Mouse (Mus musculus): ENCODE data around the gene Pepd.
"Not testable (repeated sequence)": the region's sequence is repeated elsewhere in the genome, so short reads cannot be mapped to it uniquely, and the experiment has no call there.

Pepd gene

DNA sequence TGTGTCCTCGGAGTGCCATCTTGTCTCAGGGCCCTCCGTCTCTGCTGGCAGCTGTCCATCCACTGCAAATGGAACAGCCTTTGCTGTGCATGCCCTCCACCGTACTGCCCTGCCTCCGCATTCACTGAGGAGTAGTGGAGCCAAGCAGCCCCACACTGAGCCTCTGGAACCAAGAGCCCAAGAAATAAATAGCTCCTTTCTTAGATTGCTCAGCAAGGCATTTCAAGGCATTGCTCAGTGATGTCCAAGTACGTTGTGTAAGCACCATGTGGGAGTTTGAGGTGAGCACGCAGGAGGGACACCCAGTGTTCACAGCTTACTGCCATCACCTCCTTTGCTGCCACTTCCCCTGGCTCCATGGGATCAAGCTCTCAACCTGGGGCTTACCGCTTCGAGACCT, 20.5 kb downstream of the Pepd start:
- no peak for DNase-seq (ENCODE audit: low spot score)

GRCm38 (mm10) chr7:34933142-34933541, 21.0 kb downstream of the Pepd start:
- DNase-seq (ENCODE audit: low spot score): no peak

GRCm38 (mm10) chr7:34936347-34936746, 24.2 kb downstream of the Pepd start:
- DNase-seq (ENCODE audit: low spot score): no peak

GRCm38 (mm10) chr7:34938636-34939261, 26.6 kb downstream of the Pepd start:
- no peak for DNase-seq (ENCODE audit: low spot score)

GRCm38 (mm10) chr7:34939262-34939951, 27.2 kb downstream of the Pepd start:
- no peak for DNase-seq (ENCODE audit: low spot score)

GRCm38 (mm10) chr7:34939952-34940312, 27.8 kb downstream of the Pepd start:
- DNase-seq (ENCODE audit: low spot score): no peak

GRCm38 (mm10) chr7:34943581-34944123, 31.5 kb downstream of the Pepd start:
- DNase-seq (ENCODE audit: low spot score): no peak

GRCm38 (mm10) chr7:34946269-34946925, 34.2 kb downstream of the Pepd start:
- no peak for DNase-seq (ENCODE audit: low spot score)

GRCm38 (mm10) chr7:34954548-34954947, 42.4 kb downstream of the Pepd start:
- no peak for DNase-seq (ENCODE audit: low spot score)

DNA sequence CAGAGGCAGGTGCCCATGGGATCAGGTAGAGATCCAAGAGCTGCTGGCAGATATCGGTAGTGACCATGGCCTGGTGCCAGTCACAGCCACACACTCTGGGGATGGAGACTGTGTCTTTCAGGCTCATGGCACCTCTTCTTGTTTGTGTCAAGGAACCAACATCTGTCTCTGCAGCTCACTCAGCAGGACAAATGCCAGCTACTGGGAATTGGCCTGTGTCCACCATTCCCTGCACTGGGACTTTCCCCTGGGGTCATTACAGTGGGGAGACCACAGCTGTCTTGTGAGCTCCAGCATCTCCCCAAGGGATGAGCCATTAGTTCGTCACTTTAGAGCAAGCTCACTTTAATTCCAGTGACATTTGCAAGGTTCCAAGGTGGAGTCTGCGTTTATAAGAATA, 43.1 kb downstream of the Pepd start:
- DNase-seq (ENCODE audit: low spot score): no peak

- DNase-seq (ENCODE audit: low spot score): no peak
Observed at GRCm38 (mm10) chr7:34957138-34957537, 45.0 kb downstream of the Pepd start.

DNA sequence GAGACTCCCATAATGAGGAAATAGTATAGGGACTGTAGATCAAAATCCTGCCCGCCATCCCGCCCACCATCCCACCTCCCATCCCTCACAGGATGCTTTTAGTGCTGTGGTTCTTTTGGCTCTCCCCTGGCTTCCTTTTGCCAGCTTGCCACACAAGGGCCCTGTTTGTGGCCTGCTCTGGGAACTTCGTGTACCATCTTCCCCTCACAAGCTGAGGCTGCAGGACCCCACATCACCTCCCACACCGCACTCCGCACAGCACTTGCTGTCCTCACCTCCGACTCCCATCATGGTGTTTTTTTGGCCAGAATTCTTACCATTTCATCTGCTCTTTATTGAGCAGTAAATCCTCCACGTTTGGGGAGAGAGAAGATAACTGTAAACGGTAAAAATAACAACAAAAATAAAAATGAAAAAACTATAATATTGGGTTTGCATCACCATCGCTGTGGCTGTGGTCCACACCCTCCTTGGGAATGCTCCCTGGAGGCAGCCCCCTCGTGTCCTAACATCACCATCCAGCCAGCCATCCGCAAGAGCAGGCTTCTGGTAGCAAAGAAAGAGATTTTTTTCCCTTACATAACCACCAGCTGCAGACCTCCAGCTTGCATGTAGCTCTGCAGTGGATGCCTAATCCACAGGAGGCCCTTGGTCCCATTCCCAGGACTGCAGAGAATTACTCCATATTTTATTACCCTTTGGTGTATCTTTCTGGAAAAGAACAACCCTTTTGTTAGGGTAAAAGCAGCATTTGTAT, 51.9 kb downstream of the Pepd start:
- no peak for DNase-seq (ENCODE audit: low spot score)

GRCm38 (mm10) chr7:34967362-34967761, 55.2 kb downstream of the Pepd start:
- no peak for DNase-seq (ENCODE audit: low spot score)

GRCm38 (mm10) chr7:34968749-34969433, 56.7 kb downstream of the Pepd start:
- no peak for DNase-seq (ENCODE audit: low spot score)

DNA sequence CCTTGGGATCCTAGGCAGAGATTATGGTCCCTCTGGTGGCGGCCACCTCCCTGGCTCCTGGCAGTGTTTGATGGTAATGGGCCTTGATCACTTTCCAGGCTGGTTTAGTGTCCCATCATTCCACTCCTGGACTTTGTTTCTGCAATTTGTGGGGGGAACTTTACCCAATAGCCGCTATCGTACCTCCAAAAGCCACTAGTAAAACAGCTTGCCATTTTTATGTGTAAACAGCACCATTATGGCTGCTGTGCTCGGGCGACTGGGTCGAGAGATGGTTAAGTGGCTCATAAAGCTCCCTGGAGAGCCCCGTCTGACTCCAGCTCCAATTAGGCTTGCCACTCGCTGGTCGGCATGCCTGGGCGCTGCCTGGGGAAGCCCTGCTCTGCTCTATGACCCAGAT, 59.6 kb downstream of the Pepd start:
- no peak for DNase-seq (ENCODE audit: low spot score)

DNA sequence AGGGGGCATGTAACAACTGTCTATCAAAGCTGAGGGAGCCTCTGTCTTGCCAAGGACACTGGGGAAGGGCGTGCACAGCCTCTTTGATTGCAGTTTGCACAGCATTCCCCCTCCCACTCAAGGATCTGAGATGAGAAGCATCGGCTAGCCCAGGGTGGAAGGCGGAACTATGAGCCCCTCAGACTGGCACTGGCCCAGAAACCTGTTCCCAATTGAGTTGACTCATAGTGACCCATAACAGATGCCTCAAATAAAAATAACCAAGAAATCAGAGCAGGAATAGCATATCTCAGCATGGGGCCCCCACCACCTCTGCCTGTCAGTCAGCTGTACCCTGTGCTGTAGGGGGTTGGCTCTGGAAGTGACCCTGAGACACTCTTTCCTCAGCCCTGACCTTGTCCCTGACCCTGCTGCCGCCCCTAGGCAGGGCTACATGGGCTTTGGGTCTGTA, 60.8 kb downstream of the Pepd start:
- DNase-seq (ENCODE audit: low spot score): no peak

GRCm38 (mm10) chr7:34973877-34974276, 61.7 kb downstream of the Pepd start:
- DNase-seq (ENCODE audit: low spot score): no peak

DNA sequence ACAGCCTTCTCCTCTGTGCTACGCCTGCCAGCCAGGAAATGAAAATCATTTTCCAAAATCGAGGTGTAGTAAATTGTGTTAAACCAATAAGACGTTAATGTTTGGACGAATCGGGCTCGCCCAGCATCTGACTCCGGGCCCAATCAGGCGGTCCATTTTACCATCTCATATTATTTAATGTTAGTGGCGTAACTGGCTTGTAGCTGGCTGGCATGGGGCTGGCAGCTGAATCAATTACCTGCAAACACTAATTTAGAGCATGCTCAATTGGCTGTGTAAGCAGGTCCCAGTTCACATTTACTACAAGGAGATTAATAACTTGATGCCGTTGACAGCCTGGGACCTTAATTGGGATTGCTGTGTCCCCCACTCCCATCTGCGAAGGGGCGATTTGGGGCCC, 63.7 kb downstream of the Pepd start:
- DNase-seq (ENCODE audit: low spot score): no peak

- no peak for DNase-seq (ENCODE audit: low spot score)
Observed at GRCm38 (mm10) chr7:34977403-34977802, 65.2 kb downstream of the Pepd start.

DNA sequence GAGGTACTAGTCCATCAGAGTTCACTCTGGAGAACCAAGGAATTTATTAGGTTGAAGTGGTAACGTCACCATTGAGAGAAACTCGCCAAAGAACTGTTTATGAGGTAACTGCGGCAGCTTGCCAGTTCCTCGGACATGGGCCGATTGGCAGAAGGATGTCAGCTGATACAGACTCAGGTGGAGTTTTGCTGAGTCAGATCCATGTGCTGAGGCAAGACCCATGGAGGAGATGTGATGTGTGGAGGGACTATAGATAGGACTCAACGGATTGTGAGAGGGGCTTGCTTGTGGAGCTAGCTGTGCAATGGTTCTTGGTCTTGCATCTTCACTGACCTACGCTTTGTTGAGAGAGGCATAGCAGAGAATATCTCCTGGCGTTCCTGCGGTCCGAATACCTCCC, 69.6 kb downstream of the Pepd start:
- DNase-seq (ENCODE audit: low spot score): no peak

DNA sequence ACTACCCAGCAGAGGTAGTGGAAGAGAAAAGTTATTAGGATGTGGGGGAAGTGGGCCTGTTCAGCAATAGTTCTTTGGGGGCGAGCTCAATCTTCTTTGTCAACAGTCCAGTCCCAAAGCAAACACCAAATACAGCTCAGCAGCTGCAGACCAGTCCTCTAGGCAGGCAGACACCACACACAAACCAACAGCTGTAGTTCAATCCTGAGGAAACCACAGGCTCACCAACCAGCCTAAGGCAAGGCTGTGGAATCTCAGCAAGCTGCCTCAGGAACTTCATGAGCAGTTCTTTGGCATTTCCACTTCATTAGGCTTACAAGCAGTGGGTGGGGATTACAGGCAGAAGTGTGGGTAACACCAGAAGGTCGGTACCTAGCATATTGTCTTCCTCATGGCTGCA, 70.2 kb downstream of the Pepd start:
- DNase-seq (ENCODE audit: low spot score): not testable (repeated sequence)

Data from ovary, postnatal 10 days (tissue).